Mouse (Mus musculus): Measurements from ENCODE around the gene Map4k2. TPM values are rescaled to one million over a fixed set of nuclear protein-coding genes. Genes with fewer than 3 reads are reported as not detected.
"Not testable (repeated sequence)": the region's sequence is repeated elsewhere in the genome, so short reads cannot be mapped to it uniquely, and the experiment has no call there.

Gene Map4k2
- polyA plus RNA-seq, 1 experiment, result 24.3 TPM

- H3K4me3 ChIP-seq (ENCODE audit: insufficient read depth, low read length), result no peak overlapping the region
- peak overlapping the region; percentile 38 for H3K27ac ChIP-seq (ENCODE audit: insufficient read depth, low read length)
- H3K4me1 ChIP-seq (ENCODE audit: control insufficient read depth, insufficient read depth, low read length), result peaks cover 6% of the 10 kb centered on the region; the same call in 1 of the 2 replicates
- TF ChIP-seq CTCF (IDR thresholded peaks at IDR 0.05; ENCODE audit: borderline replicate concordance, insufficient read depth, low read length) (no peak), POLR2A (IDR thresholded peaks at IDR 0.05; ENCODE audit: low read depth, low read length) (no peak)
Observed at GRCm38 (mm10) chr19:6302522-6302921, 38.4 kb upstream of the Map4k2 start.

GRCm38 (mm10) chr19:6303831-6304230, 37.1 kb upstream of the Map4k2 start:
- peaks cover 7% of the 10 kb centered on the region; the same call in 1 of the 2 replicates for H3K4me1 ChIP-seq (ENCODE audit: control insufficient read depth, insufficient read depth, low read length)
- H3K4me3 ChIP-seq (ENCODE audit: insufficient read depth, low read length), result no peak overlapping the region
- H3K27ac ChIP-seq (ENCODE audit: insufficient read depth, low read length), result no peak overlapping the region
- no peak for TF ChIP-seq CTCF (IDR thresholded peaks at IDR 0.05; ENCODE audit: borderline replicate concordance, insufficient read depth, low read length)

GRCm38 (mm10) chr19:6304787-6305516, 36.0 kb upstream of the Map4k2 start:
- Histone ChIP-seq H3K27ac (ENCODE audit: insufficient read depth, low read length) (no peak overlapping the region), H3K4me1 (ENCODE audit: control insufficient read depth, insufficient read depth, low read length) (peaks cover 7% of the 10 kb centered on the region; the same call in 1 of the 2 replicates)

GRCm38 (mm10) chr19:6305517-6306115, 35.3 kb upstream of the Map4k2 start:
- TF ChIP-seq POLR2A (IDR thresholded peaks at IDR 0.05; ENCODE audit: low read depth, low read length) (no peak; the same call in 1 of the 2 replicates), CTCF (IDR thresholded peaks at IDR 0.05; ENCODE audit: borderline replicate concordance, insufficient read depth, low read length) (no peak)
- Histone ChIP-seq H3K27ac (ENCODE audit: insufficient read depth, low read length) (peak overlapping the region; percentile 59), H3K4me1 (ENCODE audit: control insufficient read depth, insufficient read depth, low read length) (peaks cover 7% of the 10 kb centered on the region; the same call in 1 of the 2 replicates), H3K4me3 (ENCODE audit: insufficient read depth, low read length) (peak overlapping the region; percentile 65; the same call in 1 of the 2 replicates)

More at GRCm38 (mm10) chr19:6304787-6305516, 36.0 kb upstream of the Map4k2 start:
- TF ChIP-seq CTCF (IDR thresholded peaks at IDR 0.05; ENCODE audit: borderline replicate concordance, insufficient read depth, low read length) (peak; percentile 82), POLR2A (IDR thresholded peaks at IDR 0.05; ENCODE audit: low read depth, low read length) (no peak)
- H3K4me3 ChIP-seq (ENCODE audit: insufficient read depth, low read length), result no peak overlapping the region

GRCm38 (mm10) chr19:6306137-6306551, 34.8 kb upstream of the Map4k2 start, which contains the start of gene Cdc42bpg:
Gene Cdc42bpg, plus strand, starts transcription at chr19:6306456.
- Histone ChIP-seq H3K27ac (ENCODE audit: insufficient read depth, low read length) (peak within 1 kb of the TSS; percentile 73), H3K4me1 (ENCODE audit: control insufficient read depth, insufficient read depth, low read length) (peaks cover 7% of the 10 kb centered on the region; the same call in 1 of the 2 replicates), H3K4me3 (ENCODE audit: insufficient read depth, low read length) (peak within 1 kb of the TSS; percentile 65)
- TF ChIP-seq POLR2A (IDR thresholded peaks at IDR 0.05; ENCODE audit: low read depth, low read length) (peak; percentile 25), CTCF (IDR thresholded peaks at IDR 0.05; ENCODE audit: borderline replicate concordance, insufficient read depth, low read length) (no peak)

GRCm38 (mm10) chr19:6306586-6306985, 34.3 kb upstream of the Map4k2 start:
- TF ChIP-seq POLR2A (IDR thresholded peaks at IDR 0.05; ENCODE audit: low read depth, low read length) (peak; percentile 50; the same call in 1 of the 2 replicates), CTCF (IDR thresholded peaks at IDR 0.05; ENCODE audit: borderline replicate concordance, insufficient read depth, low read length) (peak; percentile 64)
- H3K4me3 ChIP-seq (ENCODE audit: insufficient read depth, low read length), result peak overlapping the region; percentile 65
- peaks cover 7% of the 10 kb centered on the region; the same call in 1 of the 2 replicates for H3K4me1 ChIP-seq (ENCODE audit: control insufficient read depth, insufficient read depth, low read length)
- peak overlapping the region; percentile 73 for H3K27ac ChIP-seq (ENCODE audit: insufficient read depth, low read length)

- Histone ChIP-seq H3K4me3 (ENCODE audit: insufficient read depth, low read length) (peak overlapping the region; percentile 65; the same call in 1 of the 2 replicates), H3K27ac (ENCODE audit: insufficient read depth, low read length) (no peak overlapping the region), H3K4me1 (ENCODE audit: control insufficient read depth, insufficient read depth, low read length) (peaks cover 5% of the 10 kb centered on the region; the same call in 1 of the 2 replicates)
- TF ChIP-seq CTCF (IDR thresholded peaks at IDR 0.05; ENCODE audit: borderline replicate concordance, insufficient read depth, low read length) (no peak), POLR2A (IDR thresholded peaks at IDR 0.05; ENCODE audit: low read depth, low read length) (peak; percentile 28; the same call in 1 of the 2 replicates)
Observed at GRCm38 (mm10) chr19:6307733-6308531, 33.0 kb upstream of the Map4k2 start.

- H3K4me1 ChIP-seq (ENCODE audit: control insufficient read depth, insufficient read depth, low read length), result peaks cover 5% of the 10 kb centered on the region; the same call in 1 of the 2 replicates
- TF ChIP-seq POLR2A (IDR thresholded peaks at IDR 0.05; ENCODE audit: low read depth, low read length) (no peak), CTCF (IDR thresholded peaks at IDR 0.05; ENCODE audit: borderline replicate concordance, insufficient read depth, low read length) (no peak)
- no peak overlapping the region for H3K4me3 ChIP-seq (ENCODE audit: insufficient read depth, low read length)
- H3K27ac ChIP-seq (ENCODE audit: insufficient read depth, low read length), result no peak overlapping the region
Observed at GRCm38 (mm10) chr19:6310181-6310580, 30.8 kb upstream of the Map4k2 start.

GRCm38 (mm10) chr19:6311783-6312182, 29.2 kb upstream of the Map4k2 start:
- H3K27ac ChIP-seq (ENCODE audit: insufficient read depth, low read length); H3K4me1 ChIP-seq (ENCODE audit: control insufficient read depth, insufficient read depth, low read length); H3K4me3 ChIP-seq (ENCODE audit: insufficient read depth, low read length): not testable (repeated sequence)

All from embryonic fibroblast, embryonic 13.5 days (primary cell).